Mouse (Mus musculus) left cerebral cortex, postnatal 14 days (tissue): Measurements from ENCODE around the gene Ano8. TPM values are rescaled to one million over a fixed set of nuclear protein-coding genes. Genes with fewer than 3 reads are reported as not detected.

Experiments used
- DNase-seq, 2 experiments: peaks; one replicate each; pipeline ENCODE4 v3.0.0; 2021 to 2022; ENCODE audit warnings: low spot score in 2 of 2, mixed read lengths in 1 of 2
- intact Hi-C: fragments of 180-260 bp; cut with DNase I; formaldehyde crosslinking; loops from one replicate; pipeline ENCODE4 v1.15.1; 2025
- total RNA-seq, 2 experiments: library from RNA; stranded (reverse); gene quantifications; 2 replicates each; pipeline ENCODE4 v1.2.3; 2021

The Ano8 gene
- total RNA-seq, 2 experiments from 2014 or later = 68.7 to 74.9 TPM

DNA sequence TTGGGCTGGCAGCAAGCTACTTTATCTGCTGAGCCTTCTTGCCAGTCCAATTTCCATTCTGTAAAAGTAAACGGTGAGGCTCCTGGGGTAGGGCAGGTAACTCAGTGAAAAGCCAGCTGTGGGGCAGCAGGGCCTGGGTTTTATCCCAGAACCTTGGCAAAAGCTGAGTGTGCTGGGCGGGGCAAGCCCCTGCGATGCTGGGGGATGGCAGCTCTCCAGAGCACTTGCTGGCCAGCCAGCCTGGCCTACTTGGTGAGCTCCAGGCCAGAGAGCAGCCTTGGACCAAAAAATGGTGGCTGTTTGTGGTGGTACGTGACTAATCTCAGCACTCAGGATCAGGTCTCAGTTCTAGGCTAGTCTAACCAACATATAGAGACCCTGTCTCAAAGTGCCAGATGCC, 20.2 kb upstream of the Ano8 start:
- intact Hi-C loops = no loop called here

DNA sequence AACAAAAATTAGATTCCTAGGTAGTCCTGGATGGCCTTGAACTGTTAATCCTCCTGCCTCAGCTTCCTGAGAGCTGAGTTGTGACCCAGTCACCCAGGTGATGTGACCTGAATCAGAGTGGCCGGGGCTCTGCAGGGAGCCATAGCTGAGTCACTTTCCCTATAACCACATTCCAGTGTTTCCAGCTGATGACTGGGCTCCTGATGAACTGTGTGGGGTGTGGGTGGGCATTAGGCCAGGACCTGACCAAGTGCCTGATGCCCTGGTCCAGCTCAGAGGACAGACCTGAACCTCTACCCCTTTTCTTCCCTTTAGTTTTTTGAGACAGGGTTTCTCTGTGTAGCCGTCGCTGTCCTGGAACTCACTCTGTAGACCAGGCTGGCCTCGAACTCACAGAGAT, 19.6 kb upstream of the Ano8 start:
- intact Hi-C loops = no loop called here
- no peak for DNase-seq

More for the DNA sequence above, 20.2 kb upstream of the Ano8 start:
- no peak for DNase-seq

DNA sequence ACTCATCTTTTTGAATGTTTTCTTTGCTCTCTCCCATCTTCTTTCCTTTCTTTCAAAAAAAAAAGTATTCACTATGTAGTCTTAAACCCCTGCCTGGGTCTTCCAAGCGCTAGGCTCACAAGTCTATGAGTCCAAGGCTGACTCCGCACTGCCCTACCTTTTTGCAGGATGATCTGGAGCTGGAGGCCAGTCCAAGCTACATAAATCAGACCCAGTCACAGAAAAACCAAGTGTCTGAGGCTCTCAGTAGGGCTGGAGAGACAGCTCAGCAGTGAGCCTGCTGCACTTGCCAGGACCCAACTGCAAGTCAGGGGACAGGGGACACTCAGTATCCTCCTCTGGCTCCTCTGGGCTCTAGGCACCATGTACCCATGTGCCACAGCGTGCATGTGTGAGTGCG, 18.6 kb upstream of the Ano8 start:
- intact Hi-C loops = no loop called here
- DNase-seq = no peak

DNA sequence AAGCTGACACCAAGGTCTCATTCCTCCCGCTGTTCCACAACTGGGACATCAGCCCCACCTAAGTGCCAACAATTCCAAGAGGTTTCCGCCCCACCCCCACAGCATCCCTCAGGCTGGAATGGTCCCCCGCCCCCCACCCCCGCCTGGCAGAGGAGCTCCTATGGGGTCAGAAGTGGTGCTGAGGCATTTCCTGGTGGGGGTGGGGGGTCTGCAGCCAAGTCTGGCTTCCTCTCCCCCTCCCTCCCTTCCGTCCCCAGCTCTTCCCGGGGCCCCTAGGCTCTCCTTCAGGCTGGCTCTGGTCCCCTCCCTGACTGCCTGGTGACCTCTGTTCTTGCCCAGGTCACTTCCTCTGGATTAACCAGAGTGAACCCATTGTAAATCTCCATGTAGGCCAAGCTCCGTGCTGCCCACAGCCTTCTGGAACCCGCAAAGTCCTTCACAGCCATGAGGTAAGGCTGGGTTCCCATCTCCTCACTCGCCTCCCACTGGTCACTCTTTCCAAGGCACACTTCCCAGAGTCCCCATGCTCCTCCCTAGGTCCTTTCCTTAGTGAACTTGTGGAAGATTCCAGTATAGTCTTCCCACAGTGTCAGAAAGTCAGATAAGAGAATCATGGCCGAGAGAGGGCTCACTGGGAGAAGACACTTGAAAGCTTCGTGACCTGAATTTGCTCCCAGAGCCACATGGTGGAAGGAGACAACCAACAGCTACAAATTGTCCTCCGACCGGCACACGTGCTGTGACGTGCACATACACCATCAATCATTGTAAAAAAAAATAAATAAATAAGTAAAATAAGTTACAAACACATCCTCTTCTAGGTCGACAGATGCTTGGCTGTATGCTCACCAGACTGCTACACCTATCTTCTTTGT, 13.3 kb upstream of the Ano8 start:
- intact Hi-C loops = no loop called here
- DNase-seq = no peak

DNA sequence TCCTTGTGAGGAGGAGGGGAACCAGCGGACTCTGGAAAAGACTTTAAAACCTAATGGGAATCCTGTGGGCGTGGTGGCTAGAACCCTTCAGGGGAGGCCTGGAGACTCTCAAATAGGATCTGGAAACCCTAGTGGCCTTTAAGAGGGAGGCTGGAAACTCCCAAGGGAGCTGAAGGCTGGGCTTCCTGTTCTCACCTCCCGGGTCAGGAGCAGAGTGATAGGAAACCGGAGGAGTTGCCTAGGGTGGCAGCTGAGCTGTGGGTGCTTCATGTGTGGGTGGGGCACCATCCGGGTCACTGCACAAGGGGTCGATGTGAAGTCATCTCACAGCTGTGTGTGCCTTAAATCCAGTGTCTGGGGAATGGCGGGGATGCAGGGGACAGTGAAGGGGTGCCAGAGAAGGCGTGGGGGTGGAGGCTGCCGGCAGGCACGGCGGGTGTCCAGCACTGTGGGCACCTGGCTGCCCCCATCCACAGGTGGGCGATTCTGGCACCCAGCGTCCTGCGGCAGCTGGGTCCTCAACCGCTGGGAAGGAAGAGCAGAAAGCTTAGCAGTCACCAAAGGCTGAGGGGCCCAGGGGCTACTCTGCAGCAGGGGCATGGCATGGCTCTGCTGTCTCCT, 12.2 kb upstream of the Ano8 start:
- DNase-seq = no peak
- intact Hi-C loops = no loop called here

DNA sequence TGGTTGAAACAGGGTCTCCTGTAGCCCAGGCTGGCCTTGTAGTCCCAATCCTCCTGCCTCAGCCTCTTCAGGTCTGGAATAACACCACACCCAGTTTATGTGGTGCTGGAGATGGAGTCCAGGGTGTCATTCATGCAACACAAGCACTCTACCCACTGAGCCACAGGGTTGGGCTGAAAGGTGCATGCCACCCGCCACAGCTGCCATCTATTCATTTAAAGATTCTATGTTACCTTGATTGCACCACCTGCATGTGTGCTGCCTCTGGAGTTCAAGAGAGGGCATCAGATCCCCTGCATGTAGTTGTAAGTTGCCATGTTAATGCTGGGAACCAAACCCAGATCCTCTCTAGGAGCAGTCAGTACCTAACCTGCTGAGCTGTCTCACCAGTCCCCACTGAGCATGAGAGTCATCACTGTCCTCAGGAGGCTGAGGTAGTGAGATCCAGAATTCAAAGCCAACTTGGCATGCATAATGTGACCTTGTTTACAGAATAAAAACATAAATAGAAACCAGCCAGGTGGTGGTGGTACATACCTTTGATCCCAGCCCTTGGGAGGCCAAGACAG, 11.4 kb upstream of the Ano8 start:
- intact Hi-C loops = no loop called here
- DNase-seq = no peak

DNA sequence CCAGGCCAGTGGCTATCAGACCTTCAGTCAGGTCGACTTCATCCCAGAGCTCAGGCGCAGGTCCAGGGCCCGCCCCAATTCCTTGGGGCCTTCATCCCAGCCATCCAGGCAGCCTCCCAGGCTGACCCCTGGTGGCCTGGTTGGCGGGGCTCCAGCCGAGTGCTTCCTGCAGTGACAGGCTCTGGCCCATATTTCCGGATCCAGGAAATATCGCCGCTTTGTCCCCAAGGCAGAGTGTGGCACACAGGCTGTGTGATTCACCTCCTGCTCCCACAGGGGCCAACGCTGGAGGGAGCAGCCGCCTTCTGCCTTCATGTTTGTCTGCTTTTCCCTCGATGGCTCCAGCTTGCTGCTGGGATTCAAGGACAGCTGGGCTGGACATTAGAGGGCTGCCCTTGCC, 10.7 kb upstream of the Ano8 start:
- DNase-seq = no peak
- intact Hi-C loops = no loop called here

DNA sequence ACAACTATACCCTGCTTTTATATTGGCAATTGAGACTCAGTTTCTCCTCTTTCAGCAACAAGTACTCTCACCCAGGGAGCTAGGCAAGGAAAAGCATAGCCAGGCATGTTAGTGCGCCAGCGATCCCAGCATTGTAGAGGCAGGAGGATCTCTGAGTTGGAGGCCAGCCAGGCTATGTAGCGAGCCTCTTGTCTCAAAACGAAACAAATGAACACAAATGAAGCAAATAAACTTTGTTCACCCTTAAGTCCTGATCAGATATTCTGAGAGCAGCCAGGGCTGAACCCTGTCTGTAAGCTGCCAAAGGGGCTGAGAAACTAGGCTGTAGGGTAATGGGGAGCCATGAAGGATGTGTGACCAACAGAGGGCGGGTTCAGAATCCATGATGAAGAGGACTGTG, 10.0 kb upstream of the Ano8 start:
- intact Hi-C loops = no loop called here
- DNase-seq = no peak

DNA sequence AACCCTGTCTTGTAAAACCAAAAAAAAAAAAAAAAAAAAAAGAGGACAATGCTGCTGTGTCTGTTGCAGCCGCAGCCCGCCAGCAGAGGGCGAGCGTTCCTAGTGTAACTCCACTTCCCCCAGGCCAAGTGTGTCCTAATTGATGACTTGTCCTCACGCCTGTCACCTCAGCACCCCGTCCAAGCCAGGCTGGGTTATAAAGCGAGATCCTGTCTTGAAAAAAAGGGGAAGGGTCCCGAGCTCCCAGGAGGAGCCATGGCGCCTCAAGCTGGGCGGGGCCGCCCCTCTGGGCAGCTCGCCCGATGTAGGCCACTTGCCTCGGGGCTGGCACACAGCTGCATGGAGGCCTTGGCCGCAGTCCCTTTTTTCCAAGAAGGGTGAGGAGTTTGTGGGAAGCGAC, 9.3 kb upstream of the Ano8 start:
- peak; percentile 77 to 83 for DNase-seq
- intact Hi-C loops = no loop called here

DNA sequence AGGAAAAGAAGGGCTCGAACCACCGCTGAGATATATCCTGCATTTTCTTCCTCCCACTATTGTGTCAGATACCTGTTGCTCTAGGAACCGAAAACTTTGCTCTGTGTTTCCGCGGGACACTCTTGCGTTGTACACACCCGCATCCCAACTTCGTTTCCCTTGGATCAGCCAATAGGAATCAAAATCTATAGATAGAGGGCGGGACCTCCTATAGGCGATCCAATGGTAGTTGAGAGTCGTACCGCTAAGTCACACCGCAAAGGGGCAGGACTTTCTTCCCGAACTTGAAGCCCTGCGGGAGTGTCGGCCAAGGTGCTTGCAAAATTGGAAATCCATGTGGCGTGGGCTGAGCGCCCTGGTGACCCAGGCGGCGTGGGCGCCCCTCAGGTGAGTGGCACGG, 2.7 kb upstream of the Ano8 start:
- intact Hi-C loops = no loop called here
- DNase-seq = peak; percentile 90 to 95

DNA sequence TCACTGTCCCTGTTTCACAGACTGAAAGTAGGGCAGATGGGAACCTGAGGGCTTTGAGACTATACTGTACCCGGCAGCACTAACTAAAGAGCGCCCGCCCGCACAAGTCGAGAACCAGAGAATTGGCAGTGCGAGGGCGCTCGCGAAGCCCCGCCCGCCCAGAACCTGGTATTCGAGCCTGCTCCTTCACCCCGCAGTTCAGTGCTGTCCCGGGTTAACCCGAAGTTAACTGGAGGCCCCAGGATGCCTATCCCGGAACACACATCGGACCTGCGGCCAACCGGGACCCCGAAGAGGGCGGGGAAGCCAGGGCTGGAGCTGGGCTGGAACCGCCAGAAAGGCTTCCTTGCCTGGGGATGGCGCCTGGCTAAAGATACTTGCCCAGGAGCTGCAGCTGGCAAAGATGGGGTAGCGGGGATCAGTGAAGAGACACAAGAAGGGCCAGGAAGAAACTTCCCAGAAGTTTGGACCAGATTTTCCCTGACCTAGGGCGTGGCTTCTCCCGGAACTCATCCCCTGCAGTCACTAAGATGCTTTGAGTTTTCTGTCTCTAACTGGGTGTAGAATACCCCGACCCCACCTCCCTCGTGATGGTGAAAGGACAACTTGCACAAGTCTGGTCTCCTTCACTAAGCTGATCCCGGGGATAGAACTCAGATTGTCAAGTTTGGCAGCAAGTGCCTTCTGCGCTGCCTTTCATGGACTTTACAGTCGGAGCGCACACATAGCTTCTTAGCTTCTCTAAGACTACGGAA, 2.1 kb upstream of the Ano8 start, which contains the start of gene Gtpbp3:
TSS of gene Gtpbp3 (plus strand) at position 413 of the 755 bp plus-strand sequence.
- peak; percentile 79 for DNase-seq
- intact Hi-C loops = no loop called here

DNA sequence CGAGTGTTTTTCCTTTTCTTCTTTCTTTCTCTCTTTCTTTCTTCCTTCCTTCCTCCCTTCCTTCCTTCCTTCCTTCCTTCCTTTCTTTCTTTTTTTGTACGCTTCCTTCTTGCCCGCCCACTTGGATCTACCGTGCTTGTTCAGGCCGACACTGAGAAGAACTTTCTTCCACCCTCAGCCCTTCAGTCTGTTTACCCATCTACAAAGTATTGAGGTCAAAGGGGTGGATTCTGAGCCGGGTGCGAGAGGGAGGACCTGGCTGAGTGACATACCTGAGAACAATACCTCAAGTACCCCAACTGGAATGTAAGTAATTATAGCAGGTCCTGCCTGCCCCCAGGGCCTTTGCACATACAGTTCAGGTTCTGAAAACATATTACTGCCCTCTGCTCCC, 370 bp upstream of the Ano8 start:
- no peak for DNase-seq
- intact Hi-C loops = no loop called here

DNA sequence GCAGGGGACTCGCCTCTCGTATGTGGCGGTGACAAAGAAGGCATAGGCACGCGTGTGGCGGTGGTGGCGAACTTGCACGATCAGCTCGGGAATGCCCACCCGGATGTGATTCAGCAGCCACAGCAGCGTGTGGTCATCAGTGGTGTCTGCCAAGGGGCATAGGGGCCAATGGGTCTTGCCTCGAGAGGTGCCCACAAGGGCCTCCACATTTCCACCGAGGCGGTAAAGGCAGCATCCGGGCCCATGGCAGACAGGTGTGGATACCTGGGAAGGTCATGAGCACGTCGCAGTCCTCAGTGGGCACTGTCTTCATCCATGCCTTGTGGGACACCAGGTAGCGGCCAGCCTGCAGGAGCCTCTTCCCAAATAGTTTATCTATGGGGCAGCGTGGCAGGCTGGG, 1.0 kb downstream of the Ano8 start:
- intact Hi-C loops = no loop called here
- no peak for DNase-seq

DNA sequence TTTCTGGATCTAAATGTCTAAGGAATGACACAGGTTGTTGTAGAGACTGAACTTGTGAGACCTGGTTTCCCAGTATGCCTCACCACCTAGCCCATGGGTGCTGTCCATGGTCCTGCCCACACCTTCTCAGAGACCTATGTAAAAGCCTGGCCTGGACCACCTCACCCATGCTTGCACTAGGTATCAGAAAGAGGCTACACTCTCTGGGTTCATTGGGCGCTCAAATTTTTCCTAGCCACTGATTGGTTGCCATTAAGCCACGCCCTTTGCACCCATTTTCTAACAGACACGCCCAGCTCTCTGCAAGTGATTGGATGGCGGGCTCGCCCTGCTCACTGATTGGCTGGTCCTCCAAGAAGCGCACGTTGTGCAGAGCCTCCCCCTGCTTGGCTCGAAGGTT, 1.8 kb downstream of the Ano8 start:
- peak in 1 of 2 experiments; percentile 73 for DNase-seq
- intact Hi-C loops = no loop called here

DNA sequence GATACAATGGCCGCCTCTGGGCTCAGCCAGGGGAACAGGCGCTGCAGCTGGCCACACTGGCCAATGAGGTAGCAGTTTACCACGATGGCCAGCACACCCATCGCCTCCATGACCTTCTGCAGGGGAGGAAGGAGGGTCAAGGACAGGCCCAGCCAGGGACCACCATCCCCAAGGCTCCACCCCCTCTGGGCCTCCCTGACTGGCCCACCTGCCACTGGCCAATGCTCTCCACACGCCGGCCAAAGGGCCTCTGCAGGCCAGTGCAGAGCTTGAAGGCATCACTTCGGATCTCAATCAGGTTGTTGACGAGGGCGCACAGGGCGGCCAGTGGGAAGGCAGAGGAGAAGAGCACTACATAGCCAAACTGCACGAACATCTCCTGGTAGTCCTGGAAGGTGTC, 6.8 kb downstream of the Ano8 start:
- no peak for DNase-seq
- intact Hi-C loops = no loop called here

DNA sequence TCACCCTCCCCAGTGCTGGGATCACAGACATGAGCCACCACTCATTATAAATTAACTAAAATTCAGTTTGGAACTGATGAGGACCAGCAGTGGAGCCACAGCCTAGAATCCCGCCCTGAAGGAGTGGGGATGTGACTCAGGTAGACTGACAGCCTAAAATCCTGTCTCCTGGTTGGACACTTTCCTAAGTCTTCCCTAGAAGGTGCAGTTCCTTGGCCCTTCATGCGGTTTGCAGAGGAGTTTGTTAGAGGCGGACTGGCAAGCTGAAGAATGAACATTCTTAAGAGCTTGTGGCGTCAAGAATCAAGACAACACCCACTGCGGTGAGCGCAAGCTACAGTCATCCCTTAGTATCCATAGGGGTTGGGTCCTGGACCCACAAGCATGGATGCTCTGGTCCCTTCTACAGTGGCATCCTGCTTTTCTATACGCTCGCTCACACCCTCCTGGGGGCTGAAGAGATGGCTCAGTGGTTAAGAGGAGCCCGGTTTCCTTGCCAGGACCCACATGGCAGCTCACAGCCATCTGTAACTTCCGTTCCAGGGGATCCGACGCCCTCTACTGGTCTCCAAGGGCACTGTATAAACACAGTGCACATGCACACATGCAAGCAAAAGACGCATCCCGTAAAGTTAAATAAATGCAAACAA, 8.4 kb downstream of the Ano8 start:
- DNase-seq = peak in 1 of 2 experiments; percentile 82
- intact Hi-C loops = no loop called here

DNA sequence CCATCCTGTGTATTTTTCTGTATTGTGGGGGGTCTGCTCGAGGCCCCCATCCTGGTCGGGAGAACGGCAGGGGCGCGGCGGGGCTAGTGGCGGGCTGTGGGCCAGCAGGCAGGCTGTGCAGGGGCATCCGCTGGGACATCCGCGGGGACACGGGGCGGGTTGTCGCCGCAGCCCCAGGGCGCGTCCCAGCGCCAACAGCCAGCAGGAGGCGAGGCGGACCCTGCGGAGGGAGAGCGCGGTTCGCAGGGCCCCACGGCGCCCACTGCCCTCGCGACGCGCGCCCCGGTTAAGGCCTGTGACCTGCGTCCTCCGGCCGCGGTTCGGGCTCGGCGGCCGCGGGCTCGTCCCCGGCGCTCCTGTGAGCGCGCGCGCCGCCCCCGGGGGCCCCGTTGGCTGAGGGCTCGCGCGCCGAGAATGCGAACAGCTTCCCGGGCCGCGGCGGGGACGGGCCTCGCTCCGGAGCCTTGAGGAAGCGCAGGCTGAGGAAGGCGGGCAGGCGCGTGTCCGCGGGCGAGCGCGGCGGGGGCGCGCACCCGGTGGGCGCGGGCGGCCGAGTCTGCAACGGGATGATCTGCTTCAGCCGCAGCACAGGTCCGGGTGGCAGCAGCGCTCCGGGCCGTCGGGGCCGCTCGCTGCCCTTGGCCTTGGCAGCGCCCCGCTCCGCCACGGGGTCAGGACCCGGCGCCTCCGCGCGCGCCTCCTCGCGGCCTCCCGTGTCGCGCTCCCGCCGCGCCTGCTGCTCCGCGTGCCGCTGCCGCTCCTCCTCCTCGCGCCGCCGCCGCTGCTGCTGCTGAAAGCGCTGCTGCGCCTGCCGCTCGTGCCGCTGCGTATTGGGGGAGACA, 9.4 kb downstream of the Ano8 start:
- peak; percentile 82 to 84 for DNase-seq
- intact Hi-C loops = no loop called here

DNA sequence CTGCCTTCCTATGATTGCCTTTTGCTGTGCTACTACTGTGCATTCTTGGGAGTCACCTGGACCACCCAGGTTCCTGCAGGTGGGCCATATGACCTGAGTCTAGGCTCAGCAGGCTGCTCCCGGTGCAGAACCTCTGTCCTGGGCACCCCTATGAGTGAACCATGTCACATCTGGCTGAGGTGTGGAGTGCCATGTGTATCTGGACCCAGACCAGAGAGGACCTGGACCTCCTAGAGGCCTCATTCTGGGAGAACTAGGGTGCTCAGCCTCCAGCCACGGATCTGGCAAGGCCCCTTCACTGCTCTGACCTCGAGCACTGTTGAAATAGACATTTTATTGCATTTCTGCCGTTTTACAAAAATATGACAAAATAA, 10.1 kb downstream of the Ano8 start:
- intact Hi-C loops = no loop called here
- no peak for DNase-seq
